Mouse (Mus musculus): Measurements from ENCODE around the gene Gtf3c5.

GRCm38 (mm10) chr2:28578003-28578402 lies 5.5 kb downstream of the Gtf3c5 start:
- peak; percentile 71 for TF ChIP-seq CTCF (IDR thresholded peaks at IDR 0.05; ENCODE audit: low read depth, low read length)
- no peak for TF ChIP-seq POLR2A (IDR thresholded peaks at IDR 0.05; ENCODE audit: extremely low read depth, insufficient read depth, low read length)
